Mouse (Mus musculus) heart, adult 2 months (tissue): ENCODE results near the gene Pafah2.

Source experiments
- CTCF ChIP-seq: fragments of 200-600 bp; IDR thresholded peaks from 2 replicates; pipeline ENCODE4 v1.8.1; 2022; ENCODE audit warnings: antibody characterized with exemption, mild to moderate bottlenecking, moderate library complexity
- EP300 ChIP-seq: fragments of 200-500 bp; IDR thresholded peaks from 2 replicates; pipeline ENCODE4 v1.6.1; 2011; ENCODE audit warnings: low read depth, low read length, control low read depth; ENCODE audit not compliant: insufficient read depth

DNA sequence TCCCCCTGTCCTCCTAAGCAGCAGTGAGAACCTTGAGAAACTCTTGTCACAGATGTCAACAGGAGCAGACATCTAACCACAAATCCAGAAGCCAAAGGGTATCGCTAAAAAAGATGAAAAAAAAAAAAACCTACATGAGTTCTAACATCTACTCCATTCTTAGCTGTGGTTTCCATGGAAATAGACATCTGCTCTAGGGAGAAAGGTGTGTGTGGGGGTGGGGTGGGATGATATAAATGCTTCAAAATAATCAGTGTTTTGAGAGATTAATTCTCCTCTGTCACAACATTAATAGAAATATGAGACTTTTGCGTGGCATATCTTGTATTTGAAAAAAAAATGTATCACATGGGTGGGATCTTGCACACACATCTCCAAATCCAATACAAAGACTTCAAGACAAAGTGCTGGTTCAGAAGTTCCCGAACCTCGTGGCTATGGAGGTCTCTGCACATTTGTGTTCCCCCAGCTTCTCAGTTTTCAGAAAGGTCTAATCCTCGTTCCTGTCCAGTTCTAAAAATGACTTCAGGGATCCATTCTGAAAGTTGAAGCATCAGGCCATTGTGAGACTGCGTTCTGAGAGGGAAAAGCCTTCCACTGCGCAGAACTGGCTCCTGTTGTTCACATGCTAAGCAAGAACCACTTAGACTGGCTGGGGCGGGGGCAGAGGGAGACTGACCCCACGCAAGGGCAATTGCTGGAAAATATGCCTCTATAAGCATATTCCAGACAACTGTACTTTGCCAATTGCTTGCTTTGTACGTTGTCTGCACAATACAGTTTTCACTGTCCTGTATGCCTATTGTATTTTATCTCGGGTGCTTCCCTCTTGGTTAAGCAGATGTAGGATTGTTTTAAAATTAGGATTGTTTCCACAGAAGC is 70.5 kb downstream of the Pafah2 start:
- TF ChIP-seq EP300 (no peak), CTCF (no peak)
